Comparison of ENCODE assay signal across 15 mouse cellular contexts in genomic region chr1:73399178-73399577, GRCm38 (mm10).
A peak's percentile ranks its signal among the peaks of the same experiment; 100 is the strongest.
DNase-seq lines count a peak whose midpoint lies in the region; ATAC-seq and TF ChIP-seq lines count a peak whose summit lies in the region.
"Had no signal": no experiment of that assay in that cellular context is flagged by ENCODE, and none has a peak within 500 bp of the region (broad histone marks: within the 10 kb centered on the region; RNA-seq: fewer than 3 reads in every experiment).

No protein-coding gene starts in this region.

- no peaks in the 10 kb centered on the region for H3K36me3 ChIP-seq in embryonic facial prominence, embryonic 11.5 days (replicated peaks; ENCODE audit: control insufficient read depth, insufficient read depth, low read depth, low read length)
- no peaks in the 10 kb centered on the region for H3K36me3 ChIP-seq in embryonic facial prominence, embryonic 10.5 days (replicated peaks)
- H3K36me3 ChIP-seq in kidney, postnatal 0 days (ENCODE audit: insufficient read depth, low read length), result no peaks in the 10 kb centered on the region
- no peaks in the 10 kb centered on the region for H3K36me3 ChIP-seq in hindbrain, embryonic 14.5 days (replicated peaks; ENCODE audit: control insufficient read depth, insufficient read depth)
- H3K36me3 ChIP-seq: forebrain, embryonic 12.5 days; hindbrain, embryonic 15.5 days; limb, embryonic 10.5 days; liver, embryonic 12.5 days had no signal

- no peaks in the 10 kb centered on the region for H3K4me1 ChIP-seq in embryonic facial prominence, embryonic 11.5 days (ENCODE audit: control insufficient read depth, insufficient read depth, low read length)
- H3K4me1 ChIP-seq in embryonic facial prominence, embryonic 10.5 days, result peaks cover 7% of the 10 kb centered on the region
- H3K4me1 ChIP-seq in kidney, postnatal 0 days (replicated peaks; ENCODE audit: insufficient read depth, low read length), result no peaks in the 10 kb centered on the region
- no peaks in the 10 kb centered on the region for H3K4me1 ChIP-seq in hindbrain, embryonic 14.5 days (replicated peaks; ENCODE audit: control insufficient read depth, insufficient read depth, low read length)
- H3K4me1 ChIP-seq: forebrain, embryonic 12.5 days; hindbrain, embryonic 15.5 days; liver, embryonic 12.5 days had no signal

- no peak for TF ChIP-seq CTCF in kidney, postnatal 0 days (IDR thresholded peaks at IDR 0.05; ENCODE audit: low read depth)

- no peak overlapping the region for H3K4me2 ChIP-seq in embryonic facial prominence, embryonic 11.5 days (ENCODE audit: low read depth, low read length)
- no peak overlapping the region for H3K4me2 ChIP-seq in kidney, postnatal 0 days (ENCODE audit: low read length)
- H3K4me2 ChIP-seq in hindbrain, embryonic 14.5 days (replicated peaks), result no peak overlapping the region
- H3K4me2 ChIP-seq: forebrain, embryonic 12.5 days; hindbrain, embryonic 15.5 days; liver, embryonic 12.5 days had no signal

- peak; percentile 22 for DNase-seq in embryonic facial prominence, embryonic 11.5 days (ENCODE audit: low spot score)
- no peak for DNase-seq in embryonic facial prominence, embryonic 10.5 days (ENCODE audit: low spot score)
- DNase-seq in kidney, postnatal 0 days (ENCODE audit: low spot score), result peak; percentile 88
- no peak for DNase-seq in kidney, adult 8-10 months
- peak; percentile 45 for DNase-seq in embryo, embryonic 9.5 days (ENCODE audit: extremely low spot score)
- DNase-seq in mesoderm, embryonic 11.5 days (ENCODE audit: low read depth, low spot score), result peak; percentile 63
- no peak for DNase-seq in frontal cortex, postnatal 36 days (ENCODE audit: low spot score in 2 of 2)
- DNase-seq in hindbrain, embryonic 14.5 days (ENCODE audit: low spot score), result no peak
- DNase-seq: adrenal gland, postnatal 14 days; cerebellum, postnatal 14 days had no signal

- no peak overlapping the region for H3K27ac ChIP-seq in embryonic facial prominence, embryonic 11.5 days (replicated peaks; ENCODE audit: low read depth, low read length)
- H3K27ac ChIP-seq in embryonic facial prominence, embryonic 10.5 days (replicated peaks), result no peak overlapping the region
- H3K27ac ChIP-seq in kidney, postnatal 0 days, result 0 out of 2 replicates have a peak overlapping the region, but pooled peaks have one; percentile 25
- no peak overlapping the region for H3K27ac ChIP-seq in hindbrain, embryonic 14.5 days
- H3K27ac ChIP-seq: forebrain, embryonic 12.5 days; hindbrain, embryonic 15.5 days; limb, embryonic 10.5 days; liver, embryonic 12.5 days had no signal

- WGBS in embryonic facial prominence, embryonic 11.5 days, result 48% methylated on average over 3 of the region's 3 CpGs
- WGBS in embryonic facial prominence, embryonic 10.5 days, result 60% methylated on average over 3 of the region's 3 CpGs
- 28% methylated on average over 3 of the region's 3 CpGs for WGBS in kidney, postnatal 0 days
- 73% methylated on average over 3 of the region's 3 CpGs for WGBS in hindbrain, embryonic 14.5 days

- H3K27me3 ChIP-seq in embryonic facial prominence, embryonic 11.5 days (ENCODE audit: control insufficient read depth, insufficient read depth, low read length), result no peaks in the 10 kb centered on the region
- no peaks in the 10 kb centered on the region for H3K27me3 ChIP-seq in embryonic facial prominence, embryonic 10.5 days (replicated peaks; ENCODE audit: low read depth, poor library complexity, severe bottlenecking)
- H3K27me3 ChIP-seq in kidney, postnatal 0 days (ENCODE audit: insufficient read depth, low read length), result no peaks in the 10 kb centered on the region
- H3K27me3 ChIP-seq in hindbrain, embryonic 14.5 days (ENCODE audit: control insufficient read depth, insufficient read depth, low read length), result no peaks in the 10 kb centered on the region
- H3K27me3 ChIP-seq: forebrain, embryonic 12.5 days; hindbrain, embryonic 15.5 days; liver, embryonic 12.5 days had no signal

- no peak overlapping the region for H3K4me3 ChIP-seq in embryonic facial prominence, embryonic 11.5 days (ENCODE audit: low read depth, low read length)
- H3K4me3 ChIP-seq in embryonic facial prominence, embryonic 10.5 days, result no peak overlapping the region
- H3K4me3 ChIP-seq in kidney, postnatal 0 days (replicated peaks; ENCODE audit: low read depth, low read length), result no peak overlapping the region
- H3K4me3 ChIP-seq in hindbrain, embryonic 14.5 days (replicated peaks; ENCODE audit: low read length), result no peak overlapping the region
- H3K4me3 ChIP-seq: forebrain, embryonic 12.5 days; hindbrain, embryonic 15.5 days; limb, embryonic 10.5 days; liver, embryonic 12.5 days had no signal

- no peaks in the 10 kb centered on the region for H3K9me3 ChIP-seq in embryonic facial prominence, embryonic 11.5 days (replicated peaks; ENCODE audit: control insufficient read depth, low read length)
- no peaks in the 10 kb centered on the region for H3K9me3 ChIP-seq in embryonic facial prominence, embryonic 10.5 days
- no peaks in the 10 kb centered on the region for H3K9me3 ChIP-seq in kidney, postnatal 0 days (replicated peaks; ENCODE audit: low read length)
- no peaks in the 10 kb centered on the region; the same call in 1 of the 2 replicates for H3K9me3 ChIP-seq in hindbrain, embryonic 14.5 days (ENCODE audit: control insufficient read depth, low read length)
- H3K9me3 ChIP-seq: forebrain, embryonic 12.5 days; hindbrain, embryonic 15.5 days; limb, embryonic 10.5 days had no signal

- H3K9ac ChIP-seq in embryonic facial prominence, embryonic 11.5 days (replicated peaks; ENCODE audit: low read length), result no peak overlapping the region
- no peak overlapping the region for H3K9ac ChIP-seq in kidney, postnatal 0 days (ENCODE audit: low read depth, low read length)
- no peak overlapping the region for H3K9ac ChIP-seq in hindbrain, embryonic 14.5 days
- H3K9ac ChIP-seq: forebrain, embryonic 12.5 days; hindbrain, embryonic 15.5 days; liver, embryonic 12.5 days had no signal

- ATAC-seq in embryonic facial prominence, embryonic 11.5 days (replicated peaks; ENCODE audit: insufficient number of reproducible peaks, low FRiP score, low TSS enrichment, low read depth), result no peak
- peak; percentile 54; the same call in 1 of the 2 replicates for ATAC-seq in kidney, postnatal 0 days (replicated peaks; ENCODE audit: low FRiP score, low read depth)
- ATAC-seq in hindbrain, embryonic 14.5 days (ENCODE audit: low FRiP score), result no peak
- ATAC-seq: liver, embryonic 12.5 days; midbrain, embryonic 16.5 days had no signal

Comparison
In these comparisons a context has a peak if more than half of its experiments do, and no peak if none do; other contexts are left out.
1. DNase-seq: peak in embryonic facial prominence, embryonic 11.5 days (single experiment), kidney, postnatal 0 days (single experiment), embryo, embryonic 9.5 days (single experiment) and mesoderm, embryonic 11.5 days (single experiment); none in embryonic facial prominence, embryonic 10.5 days (single experiment), kidney, adult 8-10 months (0 of 2), frontal cortex, postnatal 36 days (0 of 2) and hindbrain, embryonic 14.5 days (single experiment).